Mouse (Mus musculus): ENCODE measurements around the gene Itpkb. TPM values are rescaled to one million over a fixed set of nuclear protein-coding genes. Genes with fewer than 3 reads are reported as not detected.
A peak's percentile ranks its signal among the peaks of the same experiment; 100 is the strongest.

Gene Itpkb
- polyA plus RNA-seq, 1 experiment from 2014 or later: 2.2 TPM

- H3K36me3 ChIP-seq: no peaks in the 10 kb centered on the region
- H3K9me3 ChIP-seq (replicated peaks): no peaks in the 10 kb centered on the region
- H3K4me1 ChIP-seq: peaks cover 15% of the 10 kb centered on the region
- H3K4me3 ChIP-seq: no peak overlapping the region
- WGBS: 94% methylated on average over 13 of the region's 13 CpGs
- H3K27me3 ChIP-seq (ENCODE audit: low read depth, poor library complexity, severe bottlenecking): no peaks in the 10 kb centered on the region
- no peak overlapping the region for H3K27ac ChIP-seq (replicated peaks)
- no peak for DNase-seq (ENCODE audit: low spot score)
Observed at GRCm38 (mm10) chr1:180354976-180355730, 24.9 kb downstream of the Itpkb start.

GRCm38 (mm10) chr1:180356176-180356575 lies 25.9 kb downstream of the Itpkb start:
- Histone ChIP-seq H3K27ac (replicated peaks) (0 out of 2 replicates have a peak overlapping the region, but pooled peaks have one; percentile 42), H3K4me1 (peaks cover 9% of the 10 kb centered on the region), H3K4me3 (no peak overlapping the region), H3K9me3 (replicated peaks) (no peaks in the 10 kb centered on the region), H3K27me3 (ENCODE audit: low read depth, poor library complexity, severe bottlenecking) (no peaks in the 10 kb centered on the region), H3K36me3 (no peaks in the 10 kb centered on the region)
- no peak for DNase-seq (ENCODE audit: low spot score)
- 82% methylated on average over 4 of the region's 4 CpGs for WGBS

- Histone ChIP-seq H3K9me3 (replicated peaks) (no peaks in the 10 kb centered on the region), H3K27me3 (ENCODE audit: low read depth, poor library complexity, severe bottlenecking) (no peaks in the 10 kb centered on the region), H3K36me3 (no peaks in the 10 kb centered on the region), H3K4me1 (peaks cover 3% of the 10 kb centered on the region; the same call in 1 of the 2 replicates), H3K4me3 (no peak overlapping the region), H3K27ac (replicated peaks) (no peak overlapping the region)
- DNase-seq (ENCODE audit: low spot score): no peak
- WGBS: 79% methylated on average over 6 of the region's 6 CpGs
Observed at GRCm38 (mm10) chr1:180356857-180357256, 26.6 kb downstream of the Itpkb start.

GRCm38 (mm10) chr1:180357893-180358331 lies 27.6 kb downstream of the Itpkb start:
- WGBS: 86% methylated on average over 7 of the region's 7 CpGs
- Histone ChIP-seq H3K27me3 (ENCODE audit: low read depth, poor library complexity, severe bottlenecking) (no peaks in the 10 kb centered on the region), H3K27ac (replicated peaks) (no peak overlapping the region)

GRCm38 (mm10) chr1:180358466-180358865 lies 28.2 kb downstream of the Itpkb start:
- Histone ChIP-seq H3K4me1 (peaks cover 2% of the 10 kb centered on the region; the same call in 1 of the 2 replicates), H3K27ac (replicated peaks) (no peak overlapping the region), H3K27me3 (ENCODE audit: low read depth, poor library complexity, severe bottlenecking) (no peaks in the 10 kb centered on the region), H3K4me3 (no peak overlapping the region), H3K9me3 (replicated peaks) (no peaks in the 10 kb centered on the region), H3K36me3 (no peaks in the 10 kb centered on the region)
- no peak for DNase-seq (ENCODE audit: low spot score)
- WGBS: 89% methylated on average over 9 of the region's 9 CpGs

More at GRCm38 (mm10) chr1:180357893-180358331, 27.6 kb downstream of the Itpkb start:
- DNase-seq (ENCODE audit: low spot score): no peak
- Histone ChIP-seq H3K36me3 (no peaks in the 10 kb centered on the region), H3K9me3 (replicated peaks) (no peaks in the 10 kb centered on the region), H3K4me1 (peaks cover 2% of the 10 kb centered on the region; the same call in 1 of the 2 replicates), H3K4me3 (no peak overlapping the region)

- H3K4me3 ChIP-seq: no peak overlapping the region
- WGBS: 84% methylated on average over 5 of the region's 5 CpGs
- no peak for DNase-seq (ENCODE audit: low spot score)
- H3K27me3 ChIP-seq (ENCODE audit: low read depth, poor library complexity, severe bottlenecking): no peaks in the 10 kb centered on the region
- no peak overlapping the region for H3K27ac ChIP-seq (replicated peaks)
- no peaks in the 10 kb centered on the region for H3K9me3 ChIP-seq (replicated peaks)
- no peaks in the 10 kb centered on the region for H3K36me3 ChIP-seq
- H3K4me1 ChIP-seq: peaks cover 9% of the 10 kb centered on the region
Observed at GRCm38 (mm10) chr1:180359311-180359710, 29.0 kb downstream of the Itpkb start.

GRCm38 (mm10) chr1:180362176-180362575 lies 31.9 kb downstream of the Itpkb start:
- WGBS: 92% methylated on average over 4 of the region's 4 CpGs
- H3K4me3 ChIP-seq: no peak overlapping the region
- no peak for DNase-seq (ENCODE audit: low spot score)

GRCm38 (mm10) chr1:180362844-180363243 lies 32.6 kb downstream of the Itpkb start:
- Histone ChIP-seq H3K4me1 (peaks cover 32% of the 10 kb centered on the region), H3K27ac (replicated peaks) (no peak overlapping the region), H3K36me3 (no peaks in the 10 kb centered on the region), H3K27me3 (ENCODE audit: low read depth, poor library complexity, severe bottlenecking) (peaks cover 12% of the 10 kb centered on the region; the same call in 1 of the 2 replicates), H3K4me3 (no peak overlapping the region), H3K9me3 (replicated peaks) (no peaks in the 10 kb centered on the region)
- no peak for DNase-seq (ENCODE audit: low spot score)
- 76% methylated on average over 5 of the region's 5 CpGs for WGBS

More at GRCm38 (mm10) chr1:180362176-180362575, 31.9 kb downstream of the Itpkb start:
- Histone ChIP-seq H3K27ac (replicated peaks) (no peak overlapping the region), H3K4me1 (peaks cover 31% of the 10 kb centered on the region), H3K36me3 (no peaks in the 10 kb centered on the region), H3K9me3 (replicated peaks) (no peaks in the 10 kb centered on the region), H3K27me3 (ENCODE audit: low read depth, poor library complexity, severe bottlenecking) (peaks cover 12% of the 10 kb centered on the region; the same call in 1 of the 2 replicates)

GRCm38 (mm10) chr1:180363317-180363716 lies 33.0 kb downstream of the Itpkb start:
- Histone ChIP-seq H3K27me3 (ENCODE audit: low read depth, poor library complexity, severe bottlenecking) (peaks cover 12% of the 10 kb centered on the region; the same call in 1 of the 2 replicates), H3K4me1 (peaks cover 32% of the 10 kb centered on the region), H3K9me3 (replicated peaks) (no peaks in the 10 kb centered on the region), H3K4me3 (no peak overlapping the region), H3K36me3 (no peaks in the 10 kb centered on the region), H3K27ac (replicated peaks) (no peak overlapping the region)
- DNase-seq (ENCODE audit: low spot score): no peak
- 83% methylated on average over 3 of the region's 3 CpGs for WGBS

- H3K4me1 ChIP-seq: peaks cover 32% of the 10 kb centered on the region
- no peaks in the 10 kb centered on the region for H3K9me3 ChIP-seq (replicated peaks)
- H3K27me3 ChIP-seq (ENCODE audit: low read depth, poor library complexity, severe bottlenecking): peaks cover 12% of the 10 kb centered on the region; the same call in 1 of the 2 replicates
- no peak overlapping the region for H3K27ac ChIP-seq (replicated peaks)
- H3K4me3 ChIP-seq: no peak overlapping the region; the same call in 1 of the 2 replicates
- DNase-seq (ENCODE audit: low spot score): no peak
- WGBS: 84% methylated on average over 17 of the region's 17 CpGs
- no peaks in the 10 kb centered on the region for H3K36me3 ChIP-seq
Observed at GRCm38 (mm10) chr1:180364005-180364404, 33.7 kb downstream of the Itpkb start.

GRCm38 (mm10) chr1:180364720-180365119 lies 34.4 kb downstream of the Itpkb start:
- Histone ChIP-seq H3K27ac (replicated peaks) (peak overlapping the region; percentile 86), H3K36me3 (no peaks in the 10 kb centered on the region), H3K4me3 (peak overlapping the region; percentile 61), H3K27me3 (ENCODE audit: low read depth, poor library complexity, severe bottlenecking) (peaks cover 12% of the 10 kb centered on the region; the same call in 1 of the 2 replicates), H3K4me1 (peaks cover 34% of the 10 kb centered on the region), H3K9me3 (replicated peaks) (no peaks in the 10 kb centered on the region)
- no peak for DNase-seq (ENCODE audit: low spot score)
- WGBS: 22% methylated on average over 2 of the region's 2 CpGs

GRCm38 (mm10) chr1:180365180-180365810 lies 35.0 kb downstream of the Itpkb start:
- peak overlapping the region; percentile 86 for H3K27ac ChIP-seq (replicated peaks)
- WGBS: 2% methylated on average over 29 of the region's 29 CpGs
- H3K36me3 ChIP-seq: no peaks in the 10 kb centered on the region
- H3K4me3 ChIP-seq: peak overlapping the region; percentile 61
- DNase-seq (ENCODE audit: low spot score): peak; percentile 94
- peaks cover 34% of the 10 kb centered on the region for H3K4me1 ChIP-seq
- H3K9me3 ChIP-seq (replicated peaks): no peaks in the 10 kb centered on the region
- peaks cover 12% of the 10 kb centered on the region; the same call in 1 of the 2 replicates for H3K27me3 ChIP-seq (ENCODE audit: low read depth, poor library complexity, severe bottlenecking)

Data from midbrain, embryonic 10.5 days (tissue).